Mouse (Mus musculus): ENCODE results near the gene Fpgs.

The Fpgs gene

GRCm38 (mm10) chr2:32665853-32666252 is 38.1 kb downstream of the Fpgs start:
- DNase-seq, result no peak

DNA sequence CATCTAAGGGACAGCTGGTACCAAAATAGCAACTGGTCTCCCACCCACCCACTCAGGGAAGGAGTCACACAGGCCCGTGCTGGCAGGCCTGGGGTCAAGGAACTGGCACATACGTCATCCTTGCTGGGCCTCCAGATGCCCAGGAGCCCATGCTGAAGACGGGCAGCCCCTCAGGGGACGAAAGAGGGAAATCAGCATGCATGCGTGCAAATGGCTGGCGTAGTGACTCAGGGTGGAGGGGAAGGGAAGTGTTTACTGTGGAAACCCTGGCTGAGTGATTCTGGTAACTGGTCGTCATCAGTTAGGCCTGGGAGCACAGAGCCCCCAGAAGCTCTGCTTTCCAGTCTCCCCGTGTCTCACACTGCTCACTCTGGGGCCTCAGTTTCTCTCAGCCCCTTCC is 38.6 kb downstream of the Fpgs start:
- DNase-seq, result no peak

GRCm38 (mm10) chr2:32662291-32662690 is 41.7 kb downstream of the Fpgs start:
- no peak for DNase-seq

GRCm38 (mm10) chr2:32661509-32662107 is 42.3 kb downstream of the Fpgs start:
- DNase-seq, result no peak

- DNase-seq, result no peak
These were observed 45.1 kb downstream of the Fpgs start for GRCm38 (mm10) chr2:32658873-32659272.

GRCm38 (mm10) chr2:32655826-32656225 is 48.1 kb downstream of the Fpgs start:
- no peak for DNase-seq

- no peak for DNase-seq
These were observed 48.6 kb downstream of the Fpgs start for GRCm38 (mm10) chr2:32655394-32655744.

GRCm38 (mm10) chr2:32654743-32655393 is 49.1 kb downstream of the Fpgs start:
- DNase-seq, result no peak

- no peak for DNase-seq
These were observed 50.2 kb downstream of the Fpgs start for GRCm38 (mm10) chr2:32653764-32654163.

GRCm38 (mm10) chr2:32647366-32647765 is 56.6 kb downstream of the Fpgs start:
- DNase-seq, result no peak

GRCm38 (mm10) chr2:32646379-32647056 is 57.4 kb downstream of the Fpgs start, which contains the start of gene Eng:
Gene Eng, plus strand, starts transcription at chr2:32646595.
- no peak for DNase-seq

GRCm38 (mm10) chr2:32645647-32646046 is 58.3 kb downstream of the Fpgs start:
- DNase-seq, result no peak

DNA sequence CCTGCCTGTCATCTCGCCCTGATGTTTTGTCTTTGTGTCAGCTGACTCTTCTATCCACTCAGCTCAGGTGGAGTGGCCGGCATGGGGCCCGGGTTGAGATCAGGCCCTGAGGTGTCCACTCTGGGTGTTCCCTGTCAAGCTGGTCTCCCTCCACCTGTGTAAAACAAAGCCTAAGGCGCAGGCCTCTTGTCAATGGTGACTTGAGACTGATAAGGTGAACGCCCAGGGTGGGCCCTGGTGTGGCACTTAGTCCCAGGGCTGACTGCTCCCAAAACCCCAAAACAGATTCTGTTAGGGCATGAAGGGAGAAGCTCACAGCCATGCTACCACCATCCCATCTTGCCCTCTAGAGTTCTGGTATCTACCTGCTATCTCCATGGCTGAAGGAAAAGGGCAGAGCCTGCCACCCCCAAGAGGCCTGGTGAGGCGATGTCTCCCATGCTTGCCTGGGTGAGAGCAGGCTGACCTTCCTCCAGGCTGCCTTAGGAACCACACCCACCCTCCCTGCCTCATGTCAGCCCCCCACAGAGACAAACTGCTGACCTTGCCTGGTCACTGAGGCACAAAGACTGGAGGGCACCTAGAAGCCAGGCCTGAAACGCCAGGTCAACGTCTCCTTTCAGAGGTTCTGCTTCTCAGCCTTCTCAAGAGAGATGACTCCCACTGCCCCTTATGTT is 59.0 kb downstream of the Fpgs start:
- no peak for DNase-seq

GRCm38 (mm10) chr2:32644083-32644482 is 59.9 kb downstream of the Fpgs start:
- no peak for DNase-seq

- DNase-seq, result no peak
These were observed 61.1 kb downstream of the Fpgs start for GRCm38 (mm10) chr2:32642813-32643212.

GRCm38 (mm10) chr2:32641810-32642209 is 62.1 kb downstream of the Fpgs start:
- DNase-seq, result no peak

DNA sequence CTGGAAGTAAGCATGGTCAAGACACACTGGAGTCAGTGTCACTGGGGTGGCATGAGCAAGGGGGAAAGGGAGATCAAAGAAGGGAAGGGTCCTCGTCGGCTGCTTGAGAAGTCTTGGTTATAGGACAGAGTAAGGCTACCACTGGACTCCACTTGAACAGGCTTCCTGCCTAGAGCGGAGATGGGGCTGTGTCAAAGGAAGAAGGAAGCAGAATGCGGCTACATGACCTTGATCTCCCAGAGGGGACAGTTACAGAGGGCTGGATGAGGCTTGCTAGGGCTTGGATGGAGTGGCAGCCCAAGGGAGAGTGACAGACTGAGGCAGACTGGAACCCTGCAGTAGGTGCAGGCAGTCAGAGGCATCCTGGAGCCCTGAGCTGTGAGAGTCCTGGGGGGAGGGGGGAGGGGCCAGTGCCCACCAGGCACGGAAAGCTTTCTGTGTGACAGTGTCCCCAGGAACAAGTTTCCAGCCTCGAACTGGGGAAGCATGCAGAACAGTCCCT is 63.3 kb downstream of the Fpgs start:
- DNase-seq, result no peak

DNA sequence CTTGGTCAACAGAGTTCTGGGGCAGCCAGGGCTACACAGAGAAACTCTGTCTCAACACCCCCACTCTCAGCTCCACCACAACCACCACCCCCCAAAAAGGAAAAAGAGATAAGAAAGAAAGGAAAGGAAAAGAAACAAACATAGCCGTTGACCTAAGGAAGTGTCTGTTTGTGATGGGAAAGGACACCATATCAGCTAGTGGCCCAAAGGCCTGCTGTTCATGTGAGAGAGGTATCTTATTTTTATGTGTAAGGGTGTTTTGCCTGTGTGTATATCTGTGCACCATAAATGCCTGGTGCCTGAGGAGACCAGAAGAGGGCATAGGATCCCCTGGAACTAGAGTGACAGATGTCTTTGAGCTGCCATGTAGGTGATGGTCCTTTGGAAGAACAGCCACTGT is 64.3 kb downstream of the Fpgs start:
- no peak for DNase-seq

GRCm38 (mm10) chr2:32637778-32638281 is 66.1 kb downstream of the Fpgs start:
- no peak for DNase-seq

- no peak for DNase-seq
These were observed 67.3 kb downstream of the Fpgs start for GRCm38 (mm10) chr2:32636617-32637016.

GRCm38 (mm10) chr2:32634277-32635105 is 69.5 kb downstream of the Fpgs start:
- no peak for DNase-seq

GRCm38 (mm10) chr2:32633660-32634059 is 70.3 kb downstream of the Fpgs start:
- DNase-seq, result no peak
